Mouse (Mus musculus): Measurements from ENCODE around the gene Gucy1b1. TPM values are rescaled to one million over a fixed set of nuclear protein-coding genes. Genes with fewer than 3 reads are reported as not detected.

Gene Gucy1b1
- polyA plus RNA-seq, 2 experiments, result 7.4 to 10.1 TPM

GRCm38 (mm10) chr3:82023065-82023464, 51.4 kb downstream of the Gucy1b1 start:
- H3K4me3 ChIP-seq (replicated peaks; ENCODE audit: low read length), result no peak overlapping the region
- no peaks in the 10 kb centered on the region for H3K36me3 ChIP-seq (ENCODE audit: control insufficient read depth, insufficient read depth, low read length)
- H3K4me1 ChIP-seq (ENCODE audit: control insufficient read depth, insufficient read depth, low read length), result no peaks in the 10 kb centered on the region
- 86% methylated on average over 3 of the region's 3 CpGs for WGBS
- no peak overlapping the region for H3K9ac ChIP-seq (ENCODE audit: low read depth, low read length, severe bottlenecking)
- ATAC-seq (ENCODE audit: low FRiP score, low read depth), result no peak
- no peak overlapping the region for H3K27ac ChIP-seq (replicated peaks; ENCODE audit: low read depth, low read length)
- H3K27me3 ChIP-seq (ENCODE audit: control insufficient read depth, insufficient read depth, low read length), result no peaks in the 10 kb centered on the region
- DNase-seq (ENCODE audit: low spot score), result no peak
- H3K4me2 ChIP-seq (replicated peaks; ENCODE audit: low read depth, low read length, severe bottlenecking), result no peak overlapping the region
- TF ChIP-seq POLR2A (IDR thresholded peaks at IDR 0.05; ENCODE audit: borderline replicate concordance, extremely low read depth, insufficient read depth, insufficient read length), result no peak
- no peaks in the 10 kb centered on the region for H3K9me3 ChIP-seq (ENCODE audit: control insufficient read depth, low read length)

GRCm38 (mm10) chr3:82022421-82022920, 52.0 kb downstream of the Gucy1b1 start:
- no peak overlapping the region for H3K4me2 ChIP-seq (replicated peaks; ENCODE audit: low read depth, low read length, severe bottlenecking)
- no peak for DNase-seq (ENCODE audit: low spot score)
- no peaks in the 10 kb centered on the region for H3K36me3 ChIP-seq (ENCODE audit: control insufficient read depth, insufficient read depth, low read length)
- H3K4me1 ChIP-seq (ENCODE audit: control insufficient read depth, insufficient read depth, low read length), result no peaks in the 10 kb centered on the region
- H3K27me3 ChIP-seq (ENCODE audit: control insufficient read depth, insufficient read depth, low read length), result no peaks in the 10 kb centered on the region
- no peak overlapping the region for H3K27ac ChIP-seq (replicated peaks; ENCODE audit: low read depth, low read length)
- no peak overlapping the region for H3K9ac ChIP-seq (ENCODE audit: low read depth, low read length, severe bottlenecking)
- no peak for ATAC-seq (ENCODE audit: low FRiP score, low read depth)
- no peaks in the 10 kb centered on the region for H3K9me3 ChIP-seq (ENCODE audit: control insufficient read depth, low read length)
- TF ChIP-seq POLR2A (IDR thresholded peaks at IDR 0.05; ENCODE audit: borderline replicate concordance, extremely low read depth, insufficient read depth, insufficient read length), result no peak
- H3K4me3 ChIP-seq (replicated peaks; ENCODE audit: low read length), result no peak overlapping the region
- WGBS, result 83% methylated on average over 8 of the region's 8 CpGs

DNA sequence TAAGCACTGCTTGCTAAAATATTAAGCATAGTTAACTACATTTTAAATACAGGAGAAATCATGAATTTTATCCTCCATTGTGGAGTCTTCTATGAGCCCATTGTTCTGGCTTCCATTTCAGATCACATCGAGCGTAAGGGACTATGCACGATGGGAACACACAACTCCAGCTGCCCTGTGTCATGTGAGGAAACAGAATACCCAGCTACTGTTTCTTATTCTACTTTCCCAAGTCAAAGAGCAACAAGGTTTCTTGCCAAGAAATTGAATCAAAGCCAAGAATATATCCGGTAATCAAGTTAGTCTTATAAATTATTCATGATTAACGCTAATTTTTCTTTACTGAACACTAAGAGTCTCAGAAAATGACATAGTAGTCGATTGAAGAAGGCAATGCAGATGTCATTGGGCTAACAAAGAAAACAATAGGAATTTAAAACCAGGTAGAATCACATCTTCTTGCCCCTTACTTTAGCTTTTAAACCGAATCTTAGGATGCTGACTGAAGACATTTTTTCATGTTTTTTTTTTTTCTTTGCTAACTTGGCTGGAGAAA, 60.3 kb downstream of the Gucy1b1 start:
- no peak for TF ChIP-seq POLR2A (IDR thresholded peaks at IDR 0.05; ENCODE audit: borderline replicate concordance, extremely low read depth, insufficient read depth, insufficient read length)
- 77% methylated on average over 7 of the region's 7 CpGs for WGBS

GRCm38 (mm10) chr3:82007002-82007401, 67.5 kb downstream of the Gucy1b1 start:
- H3K4me2 ChIP-seq (replicated peaks; ENCODE audit: low read depth, low read length, severe bottlenecking), result no peak overlapping the region
- no peaks in the 10 kb centered on the region for H3K27me3 ChIP-seq (ENCODE audit: control insufficient read depth, insufficient read depth, low read length)
- H3K4me1 ChIP-seq (ENCODE audit: control insufficient read depth, insufficient read depth, low read length), result no peaks in the 10 kb centered on the region
- H3K27ac ChIP-seq (replicated peaks; ENCODE audit: low read depth, low read length), result no peak overlapping the region
- no peak overlapping the region for H3K4me3 ChIP-seq (replicated peaks; ENCODE audit: low read length)
- TF ChIP-seq POLR2A (IDR thresholded peaks at IDR 0.05; ENCODE audit: borderline replicate concordance, extremely low read depth, insufficient read depth, insufficient read length), result no peak
- DNase-seq (ENCODE audit: low spot score) (no peak), ATAC-seq (ENCODE audit: low FRiP score, low read depth) (no peak)
- 100% methylated on average over 1 of the region's 1 CpGs for WGBS
- H3K36me3 ChIP-seq (ENCODE audit: control insufficient read depth, insufficient read depth, low read length), result no peaks in the 10 kb centered on the region
- no peaks in the 10 kb centered on the region for H3K9me3 ChIP-seq (ENCODE audit: control insufficient read depth, low read length)
- H3K9ac ChIP-seq (ENCODE audit: low read depth, low read length, severe bottlenecking), result no peak overlapping the region

More for the DNA sequence above, 60.3 kb downstream of the Gucy1b1 start:
- no peak for ATAC-seq (ENCODE audit: low FRiP score, low read depth)
- DNase-seq (ENCODE audit: low spot score), result no peak
- Histone ChIP-seq H3K9ac (ENCODE audit: low read depth, low read length, severe bottlenecking) (no peak overlapping the region), H3K9me3 (ENCODE audit: control insufficient read depth, low read length) (no peaks in the 10 kb centered on the region), H3K4me3 (replicated peaks; ENCODE audit: low read length) (no peak overlapping the region), H3K36me3 (ENCODE audit: control insufficient read depth, insufficient read depth, low read length) (no peaks in the 10 kb centered on the region), H3K4me2 (replicated peaks; ENCODE audit: low read depth, low read length, severe bottlenecking) (no peak overlapping the region), H3K27ac (replicated peaks; ENCODE audit: low read depth, low read length) (no peak overlapping the region), H3K4me1 (ENCODE audit: control insufficient read depth, insufficient read depth, low read length) (no peaks in the 10 kb centered on the region), H3K27me3 (ENCODE audit: control insufficient read depth, insufficient read depth, low read length) (no peaks in the 10 kb centered on the region)

GRCm38 (mm10) chr3:81995988-81996387, 78.5 kb downstream of the Gucy1b1 start:
- Histone ChIP-seq H3K4me1 (ENCODE audit: control insufficient read depth, insufficient read depth, low read length) (no peaks in the 10 kb centered on the region), H3K27me3 (ENCODE audit: control insufficient read depth, insufficient read depth, low read length) (no peaks in the 10 kb centered on the region), H3K36me3 (ENCODE audit: control insufficient read depth, insufficient read depth, low read length) (no peaks in the 10 kb centered on the region), H3K9me3 (ENCODE audit: control insufficient read depth, low read length) (no peaks in the 10 kb centered on the region), H3K4me2 (replicated peaks; ENCODE audit: low read depth, low read length, severe bottlenecking) (no peak overlapping the region), H3K4me3 (replicated peaks; ENCODE audit: low read length) (no peak overlapping the region), H3K27ac (replicated peaks; ENCODE audit: low read depth, low read length) (no peak overlapping the region), H3K9ac (ENCODE audit: low read depth, low read length, severe bottlenecking) (no peak overlapping the region)
- TF ChIP-seq POLR2A (IDR thresholded peaks at IDR 0.05; ENCODE audit: borderline replicate concordance, extremely low read depth, insufficient read depth, insufficient read length), result no peak
- 0% methylated on average over 1 of the region's 1 CpGs for WGBS
- ATAC-seq (ENCODE audit: low FRiP score, low read depth), result no peak
- peak; percentile 75 for DNase-seq (ENCODE audit: low spot score)
